Mouse (Mus musculus): ENCODE measurements around the gene Grik3.
A peak's percentile ranks its signal among the peaks of the same experiment; 100 is the strongest.

Grik3 gene

GRCm38 (mm10) chr4:125727030-125727429 lies 236.5 kb downstream of the Grik3 start:
- no peak for DNase-seq (ENCODE audit: low spot score in 2 of 2)

DNA sequence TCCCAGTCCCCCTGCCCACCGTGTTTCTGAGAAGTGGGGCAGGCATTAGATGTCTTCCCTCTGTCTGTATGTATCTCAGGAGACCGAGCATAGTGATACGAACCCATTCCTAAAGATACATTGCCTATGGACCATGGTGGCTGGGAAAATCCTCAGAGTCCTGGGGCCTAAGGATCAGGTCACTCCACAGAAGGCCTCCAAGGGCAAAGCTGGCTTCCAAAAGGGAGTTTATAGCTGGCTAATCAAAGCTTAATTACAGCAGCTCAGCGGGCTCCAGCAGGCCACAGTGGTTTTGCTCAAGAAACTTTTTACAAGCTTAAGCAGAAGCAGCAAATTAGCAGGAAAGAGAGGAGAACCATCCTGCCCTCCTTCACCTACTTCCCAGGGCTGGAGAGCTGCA lies 237.1 kb downstream of the Grik3 start:
- DNase-seq (ENCODE audit: low spot score in 2 of 2) = no peak

- DNase-seq (ENCODE audit: low spot score in 2 of 2) = no peak
Measured at GRCm38 (mm10) chr4:125728091-125728863, 237.8 kb downstream of the Grik3 start.

DNA sequence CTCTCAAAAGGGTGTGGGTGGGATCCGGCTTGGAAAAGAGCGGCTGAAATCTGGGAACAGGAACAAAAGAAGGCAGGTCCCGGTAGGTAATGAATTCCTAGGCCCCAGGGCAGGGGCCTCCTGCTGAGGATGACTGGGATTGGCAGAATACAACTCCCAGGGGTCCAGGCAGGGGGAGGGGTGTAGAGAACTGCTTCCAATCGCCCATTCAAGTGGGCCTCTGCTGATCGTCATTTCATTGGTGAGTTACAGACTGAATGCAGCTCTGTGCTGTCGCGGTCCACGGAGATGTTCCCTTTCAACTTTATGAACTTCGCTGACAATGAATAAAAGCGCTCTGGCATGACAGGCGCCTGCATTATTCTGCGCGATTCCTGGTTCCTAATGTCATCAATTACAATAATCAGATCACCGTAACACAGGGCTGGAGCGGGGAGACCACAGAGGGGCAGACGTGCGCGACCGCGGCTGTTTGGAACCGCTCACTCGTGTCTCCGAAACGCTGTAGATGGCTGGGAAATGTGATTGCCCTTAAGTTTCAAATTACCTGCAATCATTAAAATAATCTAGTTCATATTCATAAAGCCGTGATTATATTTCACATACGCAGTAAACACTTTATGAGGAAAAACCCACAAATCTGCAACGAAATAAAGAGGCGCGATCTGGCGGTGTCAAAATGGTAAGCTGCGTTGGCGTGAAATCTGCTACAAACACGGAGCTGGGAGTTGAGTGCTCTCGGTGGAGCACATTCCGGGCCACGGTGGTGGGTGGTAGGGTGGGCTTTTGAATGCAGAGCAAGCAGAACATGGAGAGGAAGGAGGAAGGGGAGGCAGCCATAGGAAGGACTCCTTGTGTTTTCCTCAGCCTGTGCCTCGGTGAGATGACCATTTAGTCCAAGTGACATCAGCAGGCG lies 239.1 kb downstream of the Grik3 start:
- no peak for DNase-seq (ENCODE audit: low spot score in 2 of 2)

GRCm38 (mm10) chr4:125730751-125731150 lies 240.3 kb downstream of the Grik3 start:
- DNase-seq (ENCODE audit: low spot score in 2 of 2) = no peak

DNA sequence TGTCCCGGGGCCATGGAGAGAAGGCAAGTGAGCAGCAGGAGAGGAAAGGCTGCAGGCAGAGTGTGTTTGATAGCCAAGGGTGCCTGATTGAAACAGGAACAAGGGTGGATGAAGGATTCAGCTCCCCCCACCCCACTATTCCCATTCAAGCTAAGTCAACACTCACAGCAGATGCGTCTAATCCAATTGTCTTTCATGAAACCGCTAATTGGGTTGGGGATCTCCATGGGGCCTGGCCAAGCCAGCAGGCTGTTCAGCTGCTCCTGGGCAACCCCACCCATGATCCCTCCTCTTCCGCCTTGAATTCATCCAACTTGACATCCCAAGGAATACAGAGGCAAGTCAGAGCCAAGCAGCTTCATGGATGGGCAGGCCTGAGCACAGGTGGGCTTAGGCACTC lies 246.3 kb downstream of the Grik3 start:
- no peak for DNase-seq (ENCODE audit: low spot score in 2 of 2)

DNA sequence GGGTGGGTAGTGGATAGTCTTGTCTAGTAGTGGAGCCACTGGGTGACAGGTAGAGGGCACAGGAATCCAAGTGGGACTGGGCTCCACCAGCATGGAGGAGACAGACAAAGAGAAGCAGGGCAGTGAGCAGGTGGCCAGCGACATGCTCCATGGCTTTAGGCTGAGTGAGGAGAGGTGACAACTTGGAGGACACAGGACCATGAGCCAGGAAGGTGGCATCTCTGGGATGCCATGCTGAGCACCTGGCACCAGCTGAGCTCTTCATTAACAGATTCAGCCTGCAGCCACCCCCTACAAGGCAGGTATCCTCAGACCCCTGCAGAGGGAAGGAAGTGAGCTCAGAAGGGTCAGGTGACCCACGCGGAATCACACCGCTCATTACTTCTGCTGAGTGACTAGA lies 248.3 kb downstream of the Grik3 start:
- no peak for DNase-seq (ENCODE audit: low spot score in 2 of 2)

- DNase-seq (ENCODE audit: low spot score in 2 of 2) = no peak
Measured at GRCm38 (mm10) chr4:125742162-125742571, 251.7 kb downstream of the Grik3 start.

DNA sequence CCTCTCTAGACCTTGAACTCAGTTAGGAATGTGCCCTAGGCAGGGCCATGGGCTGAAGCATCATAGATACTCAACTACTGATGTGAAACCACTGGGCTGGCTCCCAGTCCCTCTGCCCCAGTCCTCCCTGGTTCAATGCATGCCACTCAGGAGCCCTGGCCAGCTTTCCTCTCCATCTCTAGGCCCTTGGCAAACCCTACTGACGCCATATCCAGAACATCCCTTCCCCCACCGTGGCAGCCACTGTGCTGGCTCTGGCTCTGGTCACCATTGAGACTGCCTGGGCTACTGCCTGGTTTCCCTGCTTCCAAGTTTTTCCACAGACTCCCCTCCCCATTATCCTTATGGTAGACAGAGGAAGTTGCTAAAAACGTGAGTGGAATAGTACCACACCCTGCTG lies 255.4 kb downstream of the Grik3 start:
- peak; percentile 58 to 66 for DNase-seq (ENCODE audit: low spot score in 2 of 2)

GRCm38 (mm10) chr4:125756393-125756792 lies 265.9 kb downstream of the Grik3 start:
- DNase-seq (ENCODE audit: low spot score in 2 of 2) = no peak

GRCm38 (mm10) chr4:125760326-125760725 lies 269.8 kb downstream of the Grik3 start:
- no peak for DNase-seq (ENCODE audit: low spot score in 2 of 2)

DNA sequence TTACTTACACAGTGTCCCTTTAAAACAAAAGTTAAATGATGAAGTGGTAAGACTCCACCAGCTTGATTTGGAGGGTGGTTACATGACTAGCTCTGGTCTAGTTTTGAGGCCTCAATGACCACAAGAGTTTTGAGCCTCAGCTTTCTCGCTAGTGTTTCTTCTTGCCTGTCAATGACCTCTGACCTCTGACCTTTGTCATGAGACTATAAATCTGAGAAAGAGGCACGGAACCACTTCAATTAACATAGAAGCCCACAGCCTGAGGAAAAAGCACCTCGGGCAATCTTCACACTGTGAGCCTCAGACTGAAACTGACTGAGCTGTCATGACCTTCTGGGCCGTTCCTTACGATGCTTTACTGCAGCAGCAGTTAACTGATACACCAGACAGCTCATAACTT lies 272.6 kb downstream of the Grik3 start:
- peak in 1 of 2 experiments; percentile 0 for DNase-seq (ENCODE audit: low spot score in 2 of 2)

Measured in right cerebral cortex, postnatal 10 days (tissue).